Mouse (Mus musculus): ENCODE results near the gene Aldh3b2. TPM values are rescaled to one million over a fixed set of nuclear protein-coding genes. Genes with fewer than 3 reads are reported as not detected.

Aldh3b2 gene
- polyA plus RNA-seq, 1 experiment: not detected

GRCm38 (mm10) chr19:4000949-4001525 is 28.9 kb downstream of the Aldh3b2 start:
- TF ChIP-seq GATA1 (IDR thresholded peaks at IDR 0.05; ENCODE audit: borderline replicate concordance, low read length) (no peak), FLI1 (IDR thresholded peaks at IDR 0.05; ENCODE audit: low read length) (no peak)
- no peaks in the 10 kb centered on the region for H3K9me3 ChIP-seq
- H3K36me3 ChIP-seq (replicated peaks; ENCODE audit: low read length): peaks cover 31% of the 10 kb centered on the region

GRCm38 (mm10) chr19:4001752-4002151 is 29.6 kb downstream of the Aldh3b2 start:
- no peaks in the 10 kb centered on the region for H3K9me3 ChIP-seq
- peaks cover 38% of the 10 kb centered on the region for H3K36me3 ChIP-seq (replicated peaks; ENCODE audit: low read length)
- H3K4me1 ChIP-seq: peaks cover 58% of the 10 kb centered on the region
- TF ChIP-seq GATA1 (IDR thresholded peaks at IDR 0.05; ENCODE audit: borderline replicate concordance, low read length) (no peak), FLI1 (IDR thresholded peaks at IDR 0.05; ENCODE audit: low read length) (no peak)
- H3K4me3 ChIP-seq (replicated peaks): no peak overlapping the region
- peaks cover 7% of the 10 kb centered on the region for H3K27me3 ChIP-seq (replicated peaks)

More at GRCm38 (mm10) chr19:4000949-4001525, 28.9 kb downstream of the Aldh3b2 start:
- Histone ChIP-seq H3K4me3 (replicated peaks) (peak overlapping the region; percentile 97), H3K4me1 (peaks cover 65% of the 10 kb centered on the region), H3K27me3 (replicated peaks) (peaks cover 14% of the 10 kb centered on the region)

GRCm38 (mm10) chr19:4003112-4003511 is 31.0 kb downstream of the Aldh3b2 start, which contains the start of gene Doc2g:
TSS of gene Doc2g (plus strand) at chr19:4003313.
- H3K4me1 ChIP-seq: peaks cover 44% of the 10 kb centered on the region
- no peaks in the 10 kb centered on the region for H3K9me3 ChIP-seq
- no peak for TF ChIP-seq FLI1 (IDR thresholded peaks at IDR 0.05; ENCODE audit: low read length)
- no peak for TF ChIP-seq GATA1 (IDR thresholded peaks at IDR 0.05; ENCODE audit: borderline replicate concordance, low read length)
- peaks cover 2% of the 10 kb centered on the region for H3K27me3 ChIP-seq (replicated peaks)
- no peak within 1 kb of the TSS for H3K4me3 ChIP-seq (replicated peaks)
- H3K36me3 ChIP-seq (replicated peaks; ENCODE audit: low read length): peaks cover 52% of the 10 kb centered on the region

GRCm38 (mm10) chr19:4003641-4004040 is 31.5 kb downstream of the Aldh3b2 start:
- Histone ChIP-seq H3K4me3 (replicated peaks) (no peak overlapping the region), H3K27me3 (replicated peaks) (peaks cover 2% of the 10 kb centered on the region), H3K4me1 (peaks cover 39% of the 10 kb centered on the region), H3K9me3 (no peaks in the 10 kb centered on the region), H3K36me3 (replicated peaks; ENCODE audit: low read length) (peaks cover 57% of the 10 kb centered on the region)
- TF ChIP-seq FLI1 (IDR thresholded peaks at IDR 0.05; ENCODE audit: low read length): no peak
- TF ChIP-seq GATA1 (IDR thresholded peaks at IDR 0.05; ENCODE audit: borderline replicate concordance, low read length): no peak

GRCm38 (mm10) chr19:4004331-4004730 is 32.2 kb downstream of the Aldh3b2 start:
- no peaks in the 10 kb centered on the region for H3K9me3 ChIP-seq
- H3K4me1 ChIP-seq: peaks cover 32% of the 10 kb centered on the region
- no peak overlapping the region for H3K4me3 ChIP-seq (replicated peaks)
- H3K36me3 ChIP-seq (replicated peaks; ENCODE audit: low read length): peaks cover 64% of the 10 kb centered on the region
- TF ChIP-seq GATA1 (IDR thresholded peaks at IDR 0.05; ENCODE audit: borderline replicate concordance, low read length) (no peak), FLI1 (IDR thresholded peaks at IDR 0.05; ENCODE audit: low read length) (no peak)
- H3K27me3 ChIP-seq (replicated peaks): peaks cover 2% of the 10 kb centered on the region

GRCm38 (mm10) chr19:4005091-4005490 is 33.0 kb downstream of the Aldh3b2 start:
- no peak overlapping the region for H3K4me3 ChIP-seq (replicated peaks)
- H3K9me3 ChIP-seq: no peaks in the 10 kb centered on the region
- peaks cover 26% of the 10 kb centered on the region for H3K4me1 ChIP-seq
- no peak for TF ChIP-seq FLI1 (IDR thresholded peaks at IDR 0.05; ENCODE audit: low read length)
- no peak for TF ChIP-seq GATA1 (IDR thresholded peaks at IDR 0.05; ENCODE audit: borderline replicate concordance, low read length)
- peaks cover 71% of the 10 kb centered on the region for H3K36me3 ChIP-seq (replicated peaks; ENCODE audit: low read length)
- peaks cover 2% of the 10 kb centered on the region for H3K27me3 ChIP-seq (replicated peaks)

GRCm38 (mm10) chr19:4005971-4006370 is 33.8 kb downstream of the Aldh3b2 start:
- H3K27me3 ChIP-seq (replicated peaks): peaks cover 2% of the 10 kb centered on the region
- H3K36me3 ChIP-seq (replicated peaks; ENCODE audit: low read length): peaks cover 80% of the 10 kb centered on the region
- H3K9me3 ChIP-seq: no peaks in the 10 kb centered on the region
- no peak overlapping the region for H3K4me3 ChIP-seq (replicated peaks)
- H3K4me1 ChIP-seq: peaks cover 23% of the 10 kb centered on the region
- TF ChIP-seq FLI1 (IDR thresholded peaks at IDR 0.05; ENCODE audit: low read length) (no peak), GATA1 (IDR thresholded peaks at IDR 0.05; ENCODE audit: borderline replicate concordance, low read length) (no peak)

- H3K36me3 ChIP-seq (replicated peaks; ENCODE audit: low read length): peaks cover 52% of the 10 kb centered on the region
- H3K27me3 ChIP-seq (replicated peaks): no peaks in the 10 kb centered on the region
- TF ChIP-seq GATA1 (IDR thresholded peaks at IDR 0.05; ENCODE audit: borderline replicate concordance, low read length) (no peak), FLI1 (IDR thresholded peaks at IDR 0.05; ENCODE audit: low read length) (no peak)
- peaks cover 46% of the 10 kb centered on the region for H3K4me1 ChIP-seq
- H3K9me3 ChIP-seq: no peaks in the 10 kb centered on the region
- H3K4me3 ChIP-seq (replicated peaks): no peak overlapping the region
Observed at GRCm38 (mm10) chr19:4011086-4011485, 39.0 kb downstream of the Aldh3b2 start.

- H3K36me3 ChIP-seq (replicated peaks; ENCODE audit: low read length): peaks cover 37% of the 10 kb centered on the region
- peaks cover 49% of the 10 kb centered on the region for H3K4me1 ChIP-seq
- H3K4me3 ChIP-seq (replicated peaks): peak within 1 kb of the TSS; percentile 97
- H3K9me3 ChIP-seq: no peaks in the 10 kb centered on the region
- TF ChIP-seq GATA1 (IDR thresholded peaks at IDR 0.05; ENCODE audit: borderline replicate concordance, low read length): no peak
- peak; percentile 78 for TF ChIP-seq FLI1 (IDR thresholded peaks at IDR 0.05; ENCODE audit: low read length)
- H3K27me3 ChIP-seq (replicated peaks): no peaks in the 10 kb centered on the region
Observed at GRCm38 (mm10) chr19:4012432-4013022, 40.4 kb downstream of the Aldh3b2 start, which contains the start of gene Ndufv1. TSS of gene Ndufv1 (minus strand) at chr19:4012806.

GRCm38 (mm10) chr19:4013066-4013465 is 40.9 kb downstream of the Aldh3b2 start:
- H3K9me3 ChIP-seq: no peaks in the 10 kb centered on the region
- no peaks in the 10 kb centered on the region for H3K27me3 ChIP-seq (replicated peaks)
- peaks cover 32% of the 10 kb centered on the region for H3K36me3 ChIP-seq (replicated peaks; ENCODE audit: low read length)
- H3K4me1 ChIP-seq: peaks cover 49% of the 10 kb centered on the region
- peak overlapping the region; percentile 97 for H3K4me3 ChIP-seq (replicated peaks)
- TF ChIP-seq GATA1 (IDR thresholded peaks at IDR 0.05; ENCODE audit: borderline replicate concordance, low read length): no peak
- TF ChIP-seq FLI1 (IDR thresholded peaks at IDR 0.05; ENCODE audit: low read length): no peak
